Mouse (Mus musculus) ES-Bruce4 (cell line): ENCODE results near the gene Chst8. TPM values are rescaled to one million over a fixed set of nuclear protein-coding genes. Genes with fewer than 3 reads are reported as not detected.

Experiments
- H3K27ac ChIP-seq: 2 replicates; pipeline ENCODE4 v1.5.1; 2012; ENCODE audit warnings: low read length, inconsistent platforms; ENCODE audit not compliant: insufficient read depth
- H3K27me3 ChIP-seq: 2 replicates; pipeline ENCODE4 v1.6.1; 2012; ENCODE audit warnings: mild to moderate bottlenecking, low read length, inconsistent platforms; ENCODE audit not compliant: control insufficient read depth, poor library complexity, insufficient read depth, severe bottlenecking
- H3K36me3 ChIP-seq: 2 replicates; pipeline ENCODE4 v1.6.1; 2012; ENCODE audit warnings: inconsistent platforms, mild to moderate bottlenecking, low read length, moderate library complexity; ENCODE audit not compliant: control insufficient read depth, poor library complexity, insufficient read depth, severe bottlenecking
- H3K4me1 ChIP-seq: one replicate; pipeline ENCODE4 v1.8.1; 2011; ENCODE audit warnings: low read length; ENCODE audit not compliant: control insufficient read depth, insufficient read depth
- H3K4me3 ChIP-seq: 2 replicates; pipeline ENCODE4 v1.5.1; 2011; ENCODE audit warnings: low read depth, mild to moderate bottlenecking, low read length
- H3K9ac ChIP-seq: 2 replicates; pipeline ENCODE4 v1.6.1; 2012; ENCODE audit warnings: low read depth, mild to moderate bottlenecking, inconsistent platforms; ENCODE audit not compliant: poor library complexity, severe bottlenecking
- H3K9me3 ChIP-seq: replicated peaks from 2 replicates; pipeline ENCODE4 v1.6.1; 2012; ENCODE audit warnings: mild to moderate bottlenecking, low read length, inconsistent platforms; ENCODE audit not compliant: control insufficient read depth, poor library complexity, insufficient read depth, severe bottlenecking
- CTCF ChIP-seq: IDR thresholded peaks from one replicate; pipeline ENCODE4 v1.8.1; 2011; ENCODE audit warnings: low read depth, low read length
- EP300 ChIP-seq: IDR thresholded peaks from 2 replicates; pipeline ENCODE4 v1.6.1; 2011; ENCODE audit warnings: low read depth, low read length; ENCODE audit not compliant: insufficient read depth
- POLR2A ChIP-seq: IDR thresholded peaks from one replicate; pipeline ENCODE4 v1.8.1; 2011; ENCODE audit warnings: low read length; ENCODE audit not compliant: insufficient read depth
- polyA plus RNA-seq: library from polyadenylated mRNA; stranded (reverse); fragments of >200 nt; gene quantifications from 2 replicates; pipeline ENCODE4 v1.2.4, GENCODE M21; 2011; ENCODE audit warnings: low read depth; ENCODE audit not compliant: missing spikeins, insufficient read depth, insufficient read length

Gene Chst8
- polyA plus RNA-seq, 1 experiment, result 4.8 TPM

DNA sequence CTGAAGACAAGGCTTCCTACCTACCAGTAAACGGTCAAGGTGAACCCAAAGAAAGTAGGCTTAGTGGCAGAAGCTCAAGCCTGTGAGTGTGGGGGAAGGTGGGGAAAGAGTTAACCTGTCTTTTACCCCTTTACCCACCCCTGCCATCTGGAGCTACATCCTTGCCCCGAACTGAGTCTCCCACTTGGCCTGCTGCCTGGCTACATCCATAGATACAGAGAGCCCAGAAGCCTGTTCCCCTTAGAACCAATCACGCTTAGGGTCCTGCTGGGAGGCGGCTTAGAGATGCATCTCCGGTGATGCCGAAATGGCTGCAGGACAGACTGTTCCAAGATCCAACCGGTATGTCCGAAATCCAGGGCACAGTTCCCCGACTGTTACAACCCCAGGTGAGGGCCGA is 1.5 kb downstream of the Chst8 start:
- peak overlapping the region; percentile 71 for H3K4me3 ChIP-seq
- H3K4me1 ChIP-seq, result no peaks in the 10 kb centered on the region
- no peaks in the 10 kb centered on the region for H3K36me3 ChIP-seq
- TF ChIP-seq POLR2A, result no peak
- TF ChIP-seq EP300, result no peak
- no peak for TF ChIP-seq CTCF
- H3K27me3 ChIP-seq, result no peaks in the 10 kb centered on the region; the same call in none of the 2 replicates
- H3K9me3 ChIP-seq, result no peaks in the 10 kb centered on the region
- H3K9ac ChIP-seq, result no peak overlapping the region
- H3K27ac ChIP-seq, result no peak overlapping the region

DNA sequence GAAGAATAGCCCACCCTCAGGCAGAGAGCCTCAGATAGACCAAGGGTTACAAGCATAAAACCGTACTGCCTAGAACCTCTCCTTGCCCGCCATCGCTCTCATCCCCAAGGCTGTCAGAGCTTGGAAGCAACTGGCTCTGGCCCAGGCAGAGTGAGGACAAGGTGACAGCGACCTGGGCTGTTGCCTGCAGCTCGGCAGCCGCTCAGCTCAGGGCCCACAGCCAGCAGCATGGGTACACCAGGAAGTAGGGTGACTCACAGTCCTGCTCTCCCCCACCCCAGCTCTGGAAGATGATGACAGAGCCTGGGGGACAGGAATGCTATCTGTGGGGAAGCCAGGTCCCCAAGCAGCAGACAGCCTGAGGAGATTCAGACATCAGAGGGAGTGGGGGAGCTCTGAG is 6.2 kb downstream of the Chst8 start:
- no peaks in the 10 kb centered on the region for H3K36me3 ChIP-seq

DNA sequence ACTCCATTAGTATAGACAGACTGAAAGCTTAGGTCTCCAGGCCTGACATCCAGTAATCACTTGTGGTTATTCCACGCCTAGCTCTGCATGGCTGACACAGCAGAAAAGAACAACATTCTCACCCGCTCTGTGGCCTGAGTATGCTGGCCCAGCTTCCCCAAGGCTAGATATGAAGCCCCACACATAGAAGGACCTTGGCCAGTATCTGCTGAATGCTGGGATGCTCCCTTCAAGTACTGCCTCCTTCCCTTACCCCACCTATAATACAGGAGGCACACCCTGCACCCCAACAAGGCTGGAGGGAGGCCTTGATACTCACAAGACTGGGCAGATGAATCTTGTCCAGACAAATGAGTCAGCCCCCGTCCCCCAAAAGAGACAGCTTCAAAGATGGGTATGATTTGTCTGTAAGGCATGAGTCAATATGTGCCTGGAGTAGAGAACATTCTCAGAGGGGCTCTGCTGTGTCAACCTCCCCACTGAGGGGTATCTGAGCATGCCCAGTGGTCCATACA is 6.8 kb downstream of the Chst8 start:
- Histone ChIP-seq H3K9ac (no peak overlapping the region), H3K9me3 (no peaks in the 10 kb centered on the region), H3K4me1 (no peaks in the 10 kb centered on the region), H3K27me3 (no peaks in the 10 kb centered on the region; the same call in 1 of the 2 replicates), H3K27ac (no peak overlapping the region), H3K4me3 (no peak overlapping the region), H3K36me3 (no peaks in the 10 kb centered on the region)
- no peak for TF ChIP-seq POLR2A
- no peak for TF ChIP-seq CTCF
- no peak for TF ChIP-seq EP300

More for the DNA sequence above, 6.2 kb downstream of the Chst8 start:
- H3K27me3 ChIP-seq, result no peaks in the 10 kb centered on the region; the same call in 1 of the 2 replicates
- H3K9me3 ChIP-seq, result no peaks in the 10 kb centered on the region
- TF ChIP-seq POLR2A (no peak), CTCF (no peak), EP300 (no peak)
- no peaks in the 10 kb centered on the region for H3K4me1 ChIP-seq
- H3K27ac ChIP-seq, result no peak overlapping the region
- H3K4me3 ChIP-seq, result no peak overlapping the region
- no peak overlapping the region for H3K9ac ChIP-seq

DNA sequence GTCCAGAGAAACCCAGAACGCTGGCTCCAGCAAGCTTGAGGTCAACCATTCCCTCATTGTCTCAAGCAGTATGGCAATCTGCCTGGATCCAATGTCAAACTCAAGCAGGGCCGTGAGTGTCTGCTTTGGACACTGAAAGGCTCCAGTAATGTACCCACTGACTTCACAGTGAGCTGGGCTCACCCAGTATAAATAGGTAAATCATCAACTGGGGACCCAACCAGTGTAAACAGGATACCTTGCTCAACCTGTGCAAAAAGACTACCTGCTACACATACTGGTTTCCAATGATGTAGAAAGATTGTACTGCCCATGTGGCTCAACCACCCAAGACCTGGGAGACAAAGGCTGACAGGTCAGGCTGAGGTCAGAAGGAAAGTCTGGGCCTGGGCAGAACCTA is 7.5 kb downstream of the Chst8 start:
- Histone ChIP-seq H3K9ac (no peak overlapping the region), H3K27me3 (no peaks in the 10 kb centered on the region; the same call in 1 of the 2 replicates), H3K4me1 (peaks cover 2% of the 10 kb centered on the region), H3K4me3 (no peak overlapping the region), H3K9me3 (no peaks in the 10 kb centered on the region), H3K36me3 (no peaks in the 10 kb centered on the region), H3K27ac (no peak overlapping the region)
- TF ChIP-seq EP300 (no peak), CTCF (no peak), POLR2A (no peak)

DNA sequence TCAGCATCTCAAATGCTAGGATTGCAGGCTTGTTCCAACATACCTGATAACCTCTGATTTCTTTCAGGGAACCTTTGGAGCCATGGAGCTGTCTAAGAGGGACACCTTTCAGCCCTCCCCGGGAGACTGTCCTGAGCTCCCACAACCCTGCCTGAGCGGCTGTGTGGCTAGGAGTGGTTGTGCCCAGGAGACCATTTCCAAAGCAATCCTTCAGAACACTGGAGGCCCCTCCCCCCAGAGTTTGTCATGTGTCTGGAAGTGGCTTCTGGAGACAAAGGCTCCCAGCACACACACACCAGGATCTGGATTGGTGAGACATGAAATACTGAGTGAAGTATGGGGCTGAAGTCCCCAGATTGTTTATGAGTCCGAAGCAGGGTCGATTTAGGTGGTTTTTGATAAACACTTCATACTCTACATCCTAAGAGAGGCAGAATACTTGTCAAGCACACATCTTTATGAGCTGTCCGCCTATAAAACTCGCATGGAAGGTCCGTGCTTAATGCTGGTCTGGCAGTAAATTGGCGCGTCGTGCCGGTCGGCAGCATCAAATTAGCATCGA is 12.5 kb downstream of the Chst8 start:
- Histone ChIP-seq H3K4me3 (no peak overlapping the region), H3K4me1 (peaks cover 10% of the 10 kb centered on the region), H3K9me3 (no peaks in the 10 kb centered on the region), H3K36me3 (no peaks in the 10 kb centered on the region), H3K27me3 (no peaks in the 10 kb centered on the region), H3K27ac (no peak overlapping the region; the same call in 1 of the 2 replicates), H3K9ac (0 out of 2 replicates have a peak overlapping the region, but pooled peaks have one; percentile 36)
- no peak for TF ChIP-seq CTCF
- TF ChIP-seq EP300, result no peak
- TF ChIP-seq POLR2A, result no peak

DNA sequence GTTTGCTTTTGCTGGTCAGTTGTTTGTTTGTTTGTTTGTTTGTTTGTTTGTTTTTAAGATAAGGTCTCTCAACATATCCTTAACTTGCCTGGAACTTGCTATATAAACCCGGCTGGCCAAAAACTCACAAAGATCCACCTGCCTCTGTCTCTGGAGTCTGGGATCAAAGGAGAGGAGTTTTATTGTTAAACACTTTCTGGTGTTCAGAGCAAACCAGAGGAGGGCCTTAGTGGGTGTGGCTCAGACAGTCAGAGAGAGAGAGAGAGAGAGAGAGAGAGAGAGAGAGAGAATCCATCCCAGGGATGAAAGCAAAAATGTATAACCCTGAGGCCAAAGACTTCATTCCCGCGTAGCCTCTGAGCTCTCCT is 13.1 kb downstream of the Chst8 start:
- 0 out of 2 replicates have a peak overlapping the region, but pooled peaks have one; percentile 36 for H3K9ac ChIP-seq
- H3K27ac ChIP-seq, result peak overlapping the region; percentile 54; the same call in 1 of the 2 replicates
- peaks cover 10% of the 10 kb centered on the region for H3K4me1 ChIP-seq
- TF ChIP-seq POLR2A (no peak), CTCF (no peak), EP300 (no peak)
- H3K9me3 ChIP-seq, result no peaks in the 10 kb centered on the region
- no peak overlapping the region for H3K4me3 ChIP-seq
- H3K27me3 ChIP-seq, result no peaks in the 10 kb centered on the region
- H3K36me3 ChIP-seq, result no peaks in the 10 kb centered on the region
